Mouse (Mus musculus): ENCODE data around the gene Gpr35. TPM values are rescaled to one million over a fixed set of nuclear protein-coding genes. Genes with fewer than 3 reads are reported as not detected.
A peak's percentile ranks its signal among the peaks of the same experiment; 100 is the strongest.

Gpr35 gene
- 1 to 10 TPM; 2.4 to 3.7 TPM for polyA plus RNA-seq (2017; shearing (Covaris generic))

- ATAC-seq = no peak
These were observed at the start of gene Gpr35 for GRCm38 (mm10) chr1:92950607-92951006. TSS of gene Gpr35 (plus strand) at chr1:92950865.

- no peak for ATAC-seq
These were observed 47.9 kb upstream of the Gpr35 start, which contains the start of gene Ankmy1 for GRCm38 (mm10) chr1:92902786-92903185. TSS of gene Ankmy1 (minus strand) at chr1:92902906.

GRCm38 (mm10) chr1:92903627-92904026 lies 47.0 kb upstream of the Gpr35 start:
- no peak for ATAC-seq

GRCm38 (mm10) chr1:92905703-92906310 lies 44.9 kb upstream of the Gpr35 start:
- ATAC-seq = no peak

GRCm38 (mm10) chr1:92906779-92907631 lies 43.7 kb upstream of the Gpr35 start, which contains the start of gene Dusp28:
TSS of gene Dusp28 (plus strand) at chr1:92906981.
- ATAC-seq = peak; percentile 72

GRCm38 (mm10) chr1:92907632-92908360 lies 42.9 kb upstream of the Gpr35 start:
- ATAC-seq = no peak

GRCm38 (mm10) chr1:92908664-92909063 lies 42.0 kb upstream of the Gpr35 start:
- ATAC-seq = no peak

- no peak for ATAC-seq
These were observed 41.6 kb upstream of the Gpr35 start for GRCm38 (mm10) chr1:92909068-92909467.

- peak; percentile 58 for ATAC-seq
These were observed 40.3 kb upstream of the Gpr35 start, which contains the start of gene Rnpepl1 for GRCm38 (mm10) chr1:92910239-92910885. TSS of gene Rnpepl1 (plus strand) at chr1:92910783.

- no peak for ATAC-seq
These were observed 39.5 kb upstream of the Gpr35 start for GRCm38 (mm10) chr1:92910925-92911720.

GRCm38 (mm10) chr1:92911721-92912138 lies 38.9 kb upstream of the Gpr35 start:
- no peak for ATAC-seq

- peak; percentile 24 for ATAC-seq
These were observed 38.4 kb upstream of the Gpr35 start for GRCm38 (mm10) chr1:92912286-92912685.

GRCm38 (mm10) chr1:92914239-92914638 lies 36.4 kb upstream of the Gpr35 start:
- no peak for ATAC-seq

- no peak for ATAC-seq
These were observed 35.7 kb upstream of the Gpr35 start for GRCm38 (mm10) chr1:92914993-92915392.

GRCm38 (mm10) chr1:92916725-92917124 lies 33.9 kb upstream of the Gpr35 start:
- ATAC-seq = no peak

- no peak for ATAC-seq
These were observed 31.5 kb upstream of the Gpr35 start for GRCm38 (mm10) chr1:92919151-92919550.

GRCm38 (mm10) chr1:92919775-92920174 lies 30.9 kb upstream of the Gpr35 start:
- ATAC-seq = no peak

GRCm38 (mm10) chr1:92920474-92921200 lies 30.0 kb upstream of the Gpr35 start:
- no peak for ATAC-seq

GRCm38 (mm10) chr1:92921496-92921895 lies 29.2 kb upstream of the Gpr35 start:
- ATAC-seq = no peak

- no peak for ATAC-seq
These were observed 20.4 kb upstream of the Gpr35 start for GRCm38 (mm10) chr1:92930171-92930706.

- ATAC-seq = no peak
These were observed 17.1 kb upstream of the Gpr35 start for GRCm38 (mm10) chr1:92933611-92934010.

Data from CD4-positive, CD25-positive, alpha-beta regulatory T cell, adult 4 months (primary cell).